Mouse (Mus musculus) telencephalon, adult 2 months (tissue): ENCODE data around the gene Card6.

Experiments used
- DNase-seq: peaks from one replicate; pipeline ENCODE4 v3.0.0-alpha.2; 2011; ENCODE audit warnings: low read depth, low spot score

Gene Card6

DNA sequence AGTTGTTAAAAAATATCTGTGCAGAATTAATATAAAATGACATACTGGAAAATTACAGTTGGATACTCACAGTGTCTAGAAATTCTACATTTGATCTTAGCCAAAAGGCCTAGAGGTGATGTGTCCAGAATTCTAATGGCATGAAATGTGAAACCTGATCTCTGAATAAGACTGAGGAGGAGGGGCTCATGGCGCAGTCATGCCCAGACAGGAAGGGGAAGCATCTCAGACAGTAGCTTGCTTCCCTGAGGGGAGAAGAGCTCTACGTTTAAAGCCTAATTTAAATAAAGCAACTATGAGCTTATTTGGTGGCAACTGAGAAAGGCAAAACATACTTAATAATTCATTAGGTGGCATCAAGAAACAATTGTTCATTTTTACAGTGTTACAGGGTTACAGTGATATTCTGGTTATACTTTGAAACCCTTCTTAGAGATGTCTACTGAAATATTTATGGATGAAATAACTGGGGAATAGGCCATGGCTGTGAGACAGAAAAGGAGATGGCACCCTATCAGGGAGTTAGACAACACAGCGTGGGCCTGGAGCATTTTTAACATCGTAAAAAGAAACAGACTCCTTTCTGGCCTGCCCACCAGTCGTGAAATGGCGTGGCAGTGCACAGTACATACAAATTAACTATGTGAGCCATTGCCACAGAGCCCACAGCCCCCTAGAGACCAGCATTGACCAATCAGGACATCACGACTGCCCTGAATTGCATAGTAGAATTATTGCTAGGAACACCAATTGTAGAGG, 19.3 kb downstream of the Card6 start:
- DNase-seq, result no peak

GRCm38 (mm10) chr15:5086162-5086561, 22.2 kb downstream of the Card6 start:
- no peak for DNase-seq

GRCm38 (mm10) chr15:5081235-5081634, 27.1 kb downstream of the Card6 start:
- no peak for DNase-seq

GRCm38 (mm10) chr15:5068801-5069518, 39.4 kb downstream of the Card6 start:
- peak; percentile 65 for DNase-seq

DNA sequence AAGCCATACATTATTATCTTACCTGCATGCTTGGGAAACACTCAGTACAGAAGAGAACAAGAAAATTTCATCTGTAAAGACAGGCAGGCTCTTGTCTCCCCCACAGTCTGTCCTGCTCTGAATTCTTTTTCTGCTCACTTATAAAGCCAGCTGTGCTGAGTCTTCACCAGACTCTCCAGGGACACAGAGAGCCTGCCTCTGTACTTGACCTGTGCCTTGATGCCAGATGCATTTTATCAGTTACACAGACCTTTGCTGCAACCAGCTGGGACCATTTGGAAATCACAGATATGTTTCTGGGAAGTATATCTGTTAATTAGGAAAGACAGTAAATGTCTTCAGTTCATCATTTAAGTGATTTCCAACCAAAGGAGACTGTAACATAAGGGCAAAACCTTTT, 44.7 kb downstream of the Card6 start, which contains the start of gene C7:
Gene C7, minus strand, starts transcription at position 106 of the 400 bp plus-strand sequence.
- DNase-seq, result no peak
